Mouse (Mus musculus) neutrophil, adult 5-6 weeks (primary cell): Measurements from ENCODE around the gene B3gat3. TPM values are rescaled to one million over a fixed set of nuclear protein-coding genes. Genes with fewer than 3 reads are reported as not detected.
"Not testable (repeated sequence)": the region's sequence is repeated elsewhere in the genome, so short reads cannot be mapped to it uniquely, and the experiment has no call there.

Experiments
- ATAC-seq: fragments of 151-379, 151-347 bp; 2 replicates; pipeline ENCODE4 v1.8.0; 2017; ENCODE audit warnings: mild to moderate bottlenecking, moderate TSS enrichment; ENCODE audit not compliant: insufficient number of reproducible peaks, poor library complexity, low FRiP score, severe bottlenecking; ENCODE audit errors: extremely low read depth
- total RNA-seq: library from RNA; stranded (forward); fragments of 200-1000 nt; gene quantifications from 2 replicates; pipeline ENCODE4 v1.2.3, GENCODE M21; 2017

The B3gat3 gene
- total RNA-seq, 1 experiment from 2014 or later, result 46.6 TPM

DNA sequence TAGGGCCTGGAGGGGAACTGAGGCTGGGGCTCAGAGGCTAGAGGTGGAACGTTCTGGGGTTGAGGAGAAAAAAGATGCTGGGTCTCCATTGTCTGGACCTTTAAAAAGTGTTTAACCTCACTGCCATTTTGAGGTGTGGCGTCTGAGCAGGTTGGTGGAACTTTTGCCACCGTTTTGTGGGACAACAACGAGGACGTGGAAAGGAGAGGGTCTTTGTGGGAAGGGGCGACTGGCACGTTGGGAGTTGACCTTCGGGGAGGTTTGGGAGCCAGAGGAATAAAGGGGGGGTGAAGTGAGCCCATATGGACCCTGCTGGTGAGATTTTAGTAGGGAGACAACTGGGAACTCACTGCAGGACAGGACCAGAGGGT is 47.2 kb downstream of the B3gat3 start:
- ATAC-seq, result no peak

DNA sequence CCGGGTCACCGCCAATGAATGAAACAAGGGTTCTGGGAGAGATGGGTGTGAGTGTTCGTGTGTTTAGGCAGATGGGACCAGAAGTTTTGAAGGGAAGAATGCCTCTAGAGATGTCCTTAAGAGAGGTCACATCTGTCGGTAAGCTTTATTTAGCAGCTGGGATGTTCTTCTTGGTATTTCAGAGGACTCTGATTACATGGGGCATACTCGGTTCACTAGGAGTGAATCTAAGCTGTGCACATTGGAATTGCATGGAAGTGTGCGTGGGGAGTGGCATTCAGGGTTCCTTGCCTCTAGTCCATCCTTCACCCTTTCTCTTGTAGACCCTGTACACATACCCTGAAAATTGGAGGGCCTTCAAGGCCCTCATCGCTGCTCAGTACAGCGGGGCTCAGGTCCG is 47.7 kb downstream of the B3gat3 start:
- ATAC-seq, result no peak

DNA sequence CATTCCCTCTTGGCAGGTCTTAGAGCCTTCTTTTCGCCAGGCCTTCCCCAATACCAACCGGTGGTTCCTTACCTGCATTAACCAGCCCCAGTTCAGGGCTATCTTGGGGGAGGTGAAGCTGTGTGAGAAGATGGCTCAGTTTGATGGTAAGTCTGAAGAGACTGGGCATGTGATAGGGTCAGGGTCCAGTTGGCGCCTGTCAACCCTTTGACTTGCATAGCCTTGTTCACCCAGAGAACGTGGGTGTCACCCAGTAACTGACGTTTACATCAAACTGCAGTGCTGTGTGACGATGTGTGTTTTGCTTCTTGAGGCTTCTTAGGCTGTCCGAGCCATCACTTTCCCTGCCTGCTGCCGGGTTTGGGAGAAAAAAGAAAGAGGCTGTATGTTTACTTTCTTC is 52.3 kb downstream of the B3gat3 start:
- not testable (repeated sequence) for ATAC-seq

DNA sequence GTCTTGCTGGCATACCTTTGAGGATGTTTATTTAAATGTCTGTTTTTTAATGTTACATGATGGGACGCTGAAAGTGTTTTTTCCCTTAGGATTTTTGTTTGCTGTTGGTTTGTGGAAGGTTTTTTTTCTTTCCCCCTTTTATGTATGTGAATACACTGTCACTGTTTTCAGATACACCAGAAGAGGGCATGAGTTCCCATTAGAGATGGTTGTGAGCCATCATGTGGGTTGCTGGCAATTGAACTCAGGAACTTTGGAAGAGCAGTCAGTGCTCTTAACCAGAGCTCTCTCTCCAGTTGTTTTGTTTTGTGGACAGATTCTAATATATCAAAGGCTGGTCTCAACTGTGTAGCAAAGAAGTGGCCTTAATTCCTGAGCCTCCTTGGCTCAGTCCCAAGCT is 54.5 kb downstream of the B3gat3 start:
- no peak for ATAC-seq

DNA sequence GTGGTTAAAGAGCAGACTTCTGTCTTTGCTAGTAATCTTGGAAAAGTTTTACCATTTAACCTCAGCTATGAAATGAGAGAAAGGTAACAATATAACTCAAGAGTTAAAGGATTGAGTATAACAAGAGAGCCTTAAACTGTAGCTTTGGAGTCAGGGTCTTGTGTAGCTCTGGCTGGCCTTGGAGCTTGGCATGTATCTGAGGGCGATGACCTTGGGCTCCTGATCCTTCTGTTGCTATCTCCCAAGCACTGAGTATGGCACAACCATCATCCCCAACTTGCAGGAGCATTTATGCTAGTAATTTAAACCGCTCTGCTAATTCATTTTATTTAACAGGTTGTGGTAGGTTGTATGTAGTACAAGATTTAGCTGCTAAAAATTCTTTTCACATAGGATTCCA is 55.3 kb downstream of the B3gat3 start:
- ATAC-seq, result no peak

DNA sequence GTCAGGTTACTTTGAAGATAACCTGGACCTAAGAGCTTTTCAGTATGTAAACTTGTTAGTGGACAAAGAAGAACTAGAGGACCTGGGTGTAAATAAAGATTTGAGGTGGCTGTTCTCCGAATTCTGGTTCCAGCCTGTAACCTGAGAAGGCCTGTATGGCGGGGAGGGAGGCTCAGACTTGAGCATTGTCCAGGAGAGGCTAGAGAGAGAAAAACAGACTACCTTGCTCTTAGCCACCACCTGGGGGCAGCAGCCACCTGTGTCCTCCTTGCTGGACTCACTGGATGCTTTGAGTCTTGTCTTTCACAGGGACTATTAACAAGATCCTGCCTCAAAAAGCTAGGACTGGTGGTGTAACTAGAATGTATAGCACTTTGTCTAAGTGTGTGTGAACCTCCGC is 56.4 kb downstream of the B3gat3 start:
- ATAC-seq, result peak; percentile 71

Other genes with a start within 250 kb of the B3gat3 start
- gene Slc3a2, start 197.0 kb upstream of the B3gat3 start, total RNA-seq, result 62.0 and 69.6 TPM in 2 replicates
- gene Wdr74, start 184.5 kb upstream of the B3gat3 start, total RNA-seq, result 36.4 and 46.0 TPM in 2 replicates
- 7.2 TPM in 1 of 2 replicates, not detected in the other for gene 1700092M07Rik, start 179.7 kb upstream of the B3gat3 start, total RNA-seq
- 144 and 149 TPM in 2 replicates for gene Stx5a, start 179.0 kb upstream of the B3gat3 start, total RNA-seq
- 183 and 187 TPM in 2 replicates for gene Nxf1, start 163.3 kb upstream of the B3gat3 start, total RNA-seq
- gene Tmem223, start 149.4 kb upstream of the B3gat3 start, total RNA-seq, result 15.5 and 16.6 TPM in 2 replicates
- 80.4 and 111 TPM in 2 replicates for gene Tmem179b, start 145.9 kb upstream of the B3gat3 start, total RNA-seq
- 9.2 and 11.6 TPM in 2 replicates for gene Taf6l, start 134.0 kb upstream of the B3gat3 start, total RNA-seq
- 30.0 and 32.5 TPM in 2 replicates for gene Polr2g, start 121.8 kb upstream of the B3gat3 start, total RNA-seq
- 2.5 and 4.2 TPM in 2 replicates for gene Zbtb3, start 117.8 kb upstream of the B3gat3 start, total RNA-seq
- 46.0 and 48.2 TPM in 2 replicates for gene Ttc9c, start 101.0 kb upstream of the B3gat3 start, total RNA-seq
- 110 and 115 TPM in 2 replicates for gene Hnrnpul2, start 100.4 kb upstream of the B3gat3 start, total RNA-seq
- 33.6 and 50.5 TPM in 2 replicates for gene AC129217.1, start 90.6 kb upstream of the B3gat3 start, total RNA-seq
- 15.8 and 22.6 TPM in 2 replicates for gene Bscl2, start 82.9 kb upstream of the B3gat3 start, total RNA-seq
- 0.23 and 0.25 TPM in 2 replicates for gene Gng3, start 81.2 kb upstream of the B3gat3 start, total RNA-seq
- gene Lrrn4cl, start 69.6 kb upstream of the B3gat3 start, total RNA-seq, result not detected in 2 replicates
- gene Ubxn1, start 48.9 kb upstream of the B3gat3 start, total RNA-seq, result 167 TPM in 2 replicates
- gene Uqcc3, start 39.5 kb upstream of the B3gat3 start, total RNA-seq, result 38.4 and 59.9 TPM in 2 replicates
- 13.4 and 31.1 TPM in 2 replicates for gene Lbhd1, start 36.6 kb upstream of the B3gat3 start, total RNA-seq
- not detected in 2 replicates for gene Gm49403, start 36.4 kb upstream of the B3gat3 start, total RNA-seq
- 57.6 and 75.0 TPM in 2 replicates for gene 1810009A15Rik, start 31.5 kb upstream of the B3gat3 start, total RNA-seq
- gene Gm49416, start 31.4 kb upstream of the B3gat3 start, total RNA-seq, result not detected in 2 replicates
- gene Ints5, start 27.4 kb upstream of the B3gat3 start, total RNA-seq, result 9.0 and 9.2 TPM in 2 replicates
- 62.1 and 69.2 TPM in 2 replicates for gene Ganab, start 22.3 kb upstream of the B3gat3 start, total RNA-seq
- 2.6 and 3.1 TPM in 2 replicates for gene Rom1, start 9.0 kb downstream of the B3gat3 start, total RNA-seq
- 75.3 and 92.8 TPM in 2 replicates for gene Eml3, start 9.2 kb downstream of the B3gat3 start, total RNA-seq
- gene Mta2, start 21.5 kb downstream of the B3gat3 start, total RNA-seq, result 165 and 169 TPM in 2 replicates
- 25.9 and 29.6 TPM in 2 replicates for gene Tut1, start 33.5 kb downstream of the B3gat3 start, total RNA-seq
- 345 and 391 TPM in 2 replicates for gene Eef1g, start 46.7 kb downstream of the B3gat3 start, total RNA-seq
- gene Ahnak, start 68.9 kb downstream of the B3gat3 start, total RNA-seq, result 181 and 193 TPM in 2 replicates
- gene Scgb1a1, start 167.6 kb downstream of the B3gat3 start, total RNA-seq, result not detected in 2 replicates
- 6.9 and 8.3 TPM in 2 replicates for gene Asrgl1, start 215.3 kb downstream of the B3gat3 start, total RNA-seq